Mouse (Mus musculus): Measurements from ENCODE around the gene Pla2g2f. TPM values are rescaled to one million over a fixed set of nuclear protein-coding genes. Genes with fewer than 3 reads are reported as not detected.

Gene Pla2g2f
- polyA plus RNA-seq, 1 experiment from 2014 or later = not detected

DNA sequence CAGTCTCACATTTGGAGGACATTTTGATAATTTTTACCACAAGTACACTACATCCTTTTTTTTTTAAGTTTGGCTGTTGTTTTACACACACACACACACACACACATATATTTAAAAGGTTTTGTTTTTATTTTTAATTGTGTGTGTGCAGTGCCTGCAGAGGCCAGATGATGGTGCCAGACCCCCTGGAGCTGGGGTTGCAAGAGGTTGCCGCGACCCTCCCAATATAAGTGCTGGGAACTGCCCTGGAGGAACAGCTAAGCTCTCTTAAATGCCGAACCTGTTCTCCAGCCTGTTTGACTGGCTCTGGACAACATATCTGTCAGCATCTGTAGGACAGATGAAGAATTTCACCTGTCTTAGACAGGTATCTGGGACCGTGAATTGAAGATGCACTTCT, 53.3 kb downstream of the Pla2g2f start:
- no peaks in the 10 kb centered on the region for H3K36me3 ChIP-seq (ENCODE audit: control insufficient read depth, insufficient read depth)
- no peak overlapping the region for H3K9ac ChIP-seq (replicated peaks; ENCODE audit: low read depth, low read length)
- 0 out of 2 replicates have a peak, but pooled peaks cover 6% of the 10 kb centered on the region for H3K27me3 ChIP-seq (replicated peaks; ENCODE audit: control insufficient read depth, insufficient read depth, low read length)
- H3K9me3 ChIP-seq (ENCODE audit: control insufficient read depth, low read length) = no peaks in the 10 kb centered on the region
- 89% methylated on average over 4 of the region's 4 CpGs for WGBS
- H3K27ac ChIP-seq (ENCODE audit: low read length) = no peak overlapping the region
- H3K4me1 ChIP-seq (replicated peaks; ENCODE audit: control insufficient read depth, insufficient read depth, low read length) = peaks cover 2% of the 10 kb centered on the region; the same call in 1 of the 2 replicates
- H3K4me2 ChIP-seq (ENCODE audit: low read length) = no peak overlapping the region
- no peak overlapping the region for H3K4me3 ChIP-seq (replicated peaks; ENCODE audit: low read length)
- no peak for ATAC-seq

DNA sequence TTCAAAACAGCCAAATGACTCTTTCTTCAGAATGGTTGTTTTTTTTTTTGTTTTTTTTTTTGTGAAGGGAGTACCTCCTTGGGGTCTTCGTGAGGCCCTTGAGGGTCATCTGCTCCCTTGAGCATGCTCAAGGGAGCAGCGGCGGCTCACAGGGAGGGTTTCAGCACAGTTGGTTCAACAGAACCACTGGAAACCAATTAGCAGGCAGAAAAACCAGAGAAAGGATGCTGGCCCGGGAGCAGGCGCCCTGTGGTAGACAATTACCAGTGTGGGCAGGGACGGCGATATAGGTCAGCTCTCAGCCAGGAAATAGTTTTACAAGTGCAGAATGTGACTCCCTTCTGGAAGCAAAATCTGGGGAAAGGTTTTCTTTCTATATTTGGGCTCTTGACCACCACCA, 53.8 kb downstream of the Pla2g2f start:
- ATAC-seq = no peak
- Histone ChIP-seq H3K27me3 (replicated peaks; ENCODE audit: control insufficient read depth, insufficient read depth, low read length) (0 out of 2 replicates have a peak, but pooled peaks cover 6% of the 10 kb centered on the region), H3K36me3 (ENCODE audit: control insufficient read depth, insufficient read depth) (no peaks in the 10 kb centered on the region), H3K9me3 (ENCODE audit: control insufficient read depth, low read length) (no peaks in the 10 kb centered on the region), H3K9ac (replicated peaks; ENCODE audit: low read depth, low read length) (no peak overlapping the region), H3K4me3 (replicated peaks; ENCODE audit: low read length) (no peak overlapping the region), H3K4me1 (replicated peaks; ENCODE audit: control insufficient read depth, insufficient read depth, low read length) (peaks cover 2% of the 10 kb centered on the region; the same call in 1 of the 2 replicates), H3K4me2 (ENCODE audit: low read length) (no peak overlapping the region), H3K27ac (ENCODE audit: low read length) (no peak overlapping the region)
- 25% methylated on average over 7 of the region's 7 CpGs for WGBS

DNA sequence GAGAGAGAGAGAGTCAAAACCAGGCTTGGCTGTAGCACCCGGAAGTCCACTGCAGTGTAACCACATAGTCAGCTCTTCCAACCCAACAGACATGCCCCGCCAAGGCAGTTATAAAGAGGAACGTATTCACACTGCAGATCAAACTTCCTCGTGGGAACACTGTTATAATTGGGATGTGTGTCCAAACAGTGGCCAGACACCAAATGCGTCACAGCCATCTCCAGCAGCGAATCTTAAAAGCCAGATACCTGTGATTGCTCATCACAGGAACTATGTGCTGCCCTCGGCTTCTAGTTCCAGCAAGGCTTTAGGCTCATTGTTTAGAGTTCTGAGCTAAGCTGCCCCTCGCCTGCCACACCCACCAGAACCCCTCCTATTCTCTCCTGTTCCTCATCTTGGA, 54.9 kb downstream of the Pla2g2f start:
- Histone ChIP-seq H3K9me3 (ENCODE audit: control insufficient read depth, low read length) (no peaks in the 10 kb centered on the region), H3K9ac (replicated peaks; ENCODE audit: low read depth, low read length) (no peak overlapping the region), H3K36me3 (ENCODE audit: control insufficient read depth, insufficient read depth) (no peaks in the 10 kb centered on the region), H3K4me3 (replicated peaks; ENCODE audit: low read length) (no peak overlapping the region), H3K27me3 (replicated peaks; ENCODE audit: control insufficient read depth, insufficient read depth, low read length) (0 out of 2 replicates have a peak, but pooled peaks cover 8% of the 10 kb centered on the region), H3K4me2 (ENCODE audit: low read length) (no peak overlapping the region), H3K27ac (ENCODE audit: low read length) (no peak overlapping the region), H3K4me1 (replicated peaks; ENCODE audit: control insufficient read depth, insufficient read depth, low read length) (peaks cover 2% of the 10 kb centered on the region; the same call in 1 of the 2 replicates)
- 77% methylated on average over 8 of the region's 8 CpGs for WGBS
- no peak for ATAC-seq

DNA sequence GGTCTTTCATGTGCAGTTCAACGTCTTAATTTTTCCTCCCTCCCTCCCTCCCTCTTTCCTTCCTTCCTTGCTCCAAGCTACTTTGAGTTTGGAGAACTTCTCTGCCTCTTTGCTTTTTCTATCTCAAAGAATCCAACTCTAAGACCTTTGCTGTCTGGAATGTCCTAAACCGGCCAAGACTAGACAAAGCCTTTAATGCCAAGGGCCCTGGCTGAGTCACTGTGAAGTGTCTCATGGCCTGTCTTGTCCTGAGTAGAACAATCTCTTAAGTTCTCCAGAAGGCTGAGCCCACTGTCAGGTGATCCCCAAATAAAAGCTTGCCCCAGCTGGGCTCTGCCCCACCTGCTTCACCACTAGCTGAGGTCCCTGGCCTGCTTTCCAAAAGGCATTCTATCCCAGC, 55.4 kb downstream of the Pla2g2f start:
- Histone ChIP-seq H3K9ac (replicated peaks; ENCODE audit: low read depth, low read length) (no peak overlapping the region), H3K9me3 (ENCODE audit: control insufficient read depth, low read length) (no peaks in the 10 kb centered on the region), H3K36me3 (ENCODE audit: control insufficient read depth, insufficient read depth) (no peaks in the 10 kb centered on the region), H3K27ac (ENCODE audit: low read length) (no peak overlapping the region), H3K4me3 (replicated peaks; ENCODE audit: low read length) (no peak overlapping the region), H3K4me2 (ENCODE audit: low read length) (no peak overlapping the region), H3K27me3 (replicated peaks; ENCODE audit: control insufficient read depth, insufficient read depth, low read length) (0 out of 2 replicates have a peak, but pooled peaks cover 8% of the 10 kb centered on the region), H3K4me1 (replicated peaks; ENCODE audit: control insufficient read depth, insufficient read depth, low read length) (peaks cover 4% of the 10 kb centered on the region)
- 82% methylated on average over 2 of the region's 2 CpGs for WGBS
- ATAC-seq = no peak

DNA sequence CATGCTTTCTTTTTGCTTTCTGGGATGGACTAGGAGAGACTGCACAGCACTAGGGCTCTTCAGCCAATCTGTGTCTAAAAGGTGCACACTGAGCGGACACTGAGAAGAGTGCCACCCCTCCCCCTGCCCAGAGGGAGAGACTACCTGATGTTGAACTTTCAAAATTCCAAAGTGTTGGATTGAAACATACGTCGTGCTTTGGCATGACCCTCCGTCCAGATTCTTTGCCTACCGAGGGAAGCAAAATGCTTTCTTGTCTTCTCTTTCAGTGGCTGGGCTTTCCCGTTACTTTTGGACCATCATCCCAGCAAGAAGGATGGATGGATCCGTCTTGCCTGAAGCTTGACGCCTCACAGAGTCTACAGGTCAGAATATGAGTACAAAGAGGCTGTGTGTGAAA, 56.3 kb downstream of the Pla2g2f start:
- peaks cover 13% of the 10 kb centered on the region for H3K4me1 ChIP-seq (replicated peaks; ENCODE audit: control insufficient read depth, insufficient read depth, low read length)
- H3K4me3 ChIP-seq (replicated peaks; ENCODE audit: low read length) = no peak overlapping the region
- no peak for ATAC-seq
- H3K9ac ChIP-seq (replicated peaks; ENCODE audit: low read depth, low read length) = no peak overlapping the region
- H3K4me2 ChIP-seq (ENCODE audit: low read length) = no peak overlapping the region
- H3K27me3 ChIP-seq (replicated peaks; ENCODE audit: control insufficient read depth, insufficient read depth, low read length) = 0 out of 2 replicates have a peak, but pooled peaks cover 8% of the 10 kb centered on the region
- 78% methylated on average over 8 of the region's 8 CpGs for WGBS
- H3K27ac ChIP-seq (ENCODE audit: low read length) = no peak overlapping the region
- no peaks in the 10 kb centered on the region for H3K36me3 ChIP-seq (ENCODE audit: control insufficient read depth, insufficient read depth)
- H3K9me3 ChIP-seq (ENCODE audit: control insufficient read depth, low read length) = no peaks in the 10 kb centered on the region

Other genes starting within 250 kb of the Pla2g2f start
- gene Vwa5b1, start 121.7 kb downstream of the Pla2g2f start, polyA plus RNA-seq (2015; fragmentation: Nextera tagmentation; extraction: Ambion mirVana) = 0.72 and 0.79 TPM in 2 replicates
- gene Pla2g2c, start 32.8 kb downstream of the Pla2g2f start, polyA plus RNA-seq (2015; fragmentation: Nextera tagmentation; extraction: Ambion mirVana) = not detected in 2 replicates
- 1.3 and 1.9 TPM in 2 replicates for gene Ubxn10, start 20.5 kb downstream of the Pla2g2f start, polyA plus RNA-seq (2015; fragmentation: Nextera tagmentation; extraction: Ambion mirVana)
- gene Pla2g2d, start 18.1 kb upstream of the Pla2g2f start, polyA plus RNA-seq (2015; fragmentation: Nextera tagmentation; extraction: Ambion mirVana) = 0.16 TPM in 1 of 2 replicates, not detected in the other
- 0.54 and 1.2 TPM in 2 replicates for gene Pla2g5, start 105.9 kb upstream of the Pla2g2f start, polyA plus RNA-seq (2015; fragmentation: Nextera tagmentation; extraction: Ambion mirVana)
- not detected in 2 replicates for gene Gm13030, start 116.3 kb upstream of the Pla2g2f start, polyA plus RNA-seq (2015; fragmentation: Nextera tagmentation; extraction: Ambion mirVana)
- gene Pla2g2e, start 120.3 kb upstream of the Pla2g2f start, polyA plus RNA-seq (2015; fragmentation: Nextera tagmentation; extraction: Ambion mirVana) = not detected in 2 replicates
- gene Otud3, start 156.3 kb upstream of the Pla2g2f start, polyA plus RNA-seq (2015; fragmentation: Nextera tagmentation; extraction: Ambion mirVana) = 2.4 and 3.2 TPM in 2 replicates
- gene Rnf186, start 209.5 kb upstream of the Pla2g2f start, polyA plus RNA-seq (2015; fragmentation: Nextera tagmentation; extraction: Ambion mirVana) = not detected in 2 replicates
- 1.1 and 1.2 TPM in 2 replicates for gene Tmco4, start 215.3 kb upstream of the Pla2g2f start, polyA plus RNA-seq (2015; fragmentation: Nextera tagmentation; extraction: Ambion mirVana)